Mouse (Mus musculus) left cerebral cortex, adult 2 months (tissue): Measurements from ENCODE around the gene Wdr44. TPM values are rescaled to one million over a fixed set of nuclear protein-coding genes. Genes with fewer than 3 reads are reported as not detected.
A peak's percentile ranks its signal among the peaks of the same experiment; 100 is the strongest.

Experiments used
- DNase-seq, 2 experiments: peaks; one replicate each; pipeline ENCODE4 v3.0.0; 2021 to 2022; ENCODE audit warnings: low spot score in 2 of 2, mixed read lengths in 1 of 2; ENCODE audit errors: extremely low spot score in 1 of 2
- H3K27ac ChIP-seq: fragments of 200-600 bp; 2 replicates; pipeline ENCODE4 v1.8.1; 2022
- H3K4me3 ChIP-seq: fragments of 200-600 bp; 2 replicates; pipeline ENCODE4 v1.8.1; 2022
- CTCF ChIP-seq: fragments of 200-600 bp; IDR thresholded peaks from 2 replicates; pipeline ENCODE4 v1.8.1; 2022; ENCODE audit warnings: antibody characterized with exemption, mild to moderate bottlenecking, moderate library complexity
- intact Hi-C: fragments of 180-260 bp; cut with DNase I; formaldehyde crosslinking; loops from one replicate; pipeline ENCODE4 v1.15.1; 2025
- long read RNA-seq, 2 experiments: library from polyadenylated mRNA; stranded (forward); transcript quantifications; one replicate each; pipeline ENCODE4 v2.0.0; 2021; ENCODE audit warnings: borderline mapping rate in 2 of 2
- total RNA-seq, 2 experiments: library from RNA; stranded (reverse); gene quantifications; 2 replicates each; pipeline ENCODE4 v1.2.3; 2021

Wdr44 gene
- total RNA-seq: 10 to 100 TPM; 22.1 to 22.5 TPM
- long read RNA-seq, experiment 1, full-length matches to known transcripts: 18 of 31 reads
- long read RNA-seq, experiment 1, partial matches to known transcripts: 12 of 31 reads
- long read RNA-seq, experiment 1, other reads (novel, unspliced or antisense): 1 of 31 reads
- long read RNA-seq, experiment 2, full-length matches to known transcripts: 10 of 19 reads
- long read RNA-seq, experiment 2, partial matches to known transcripts: 3 of 19 reads
- long read RNA-seq, experiment 2, other reads (novel, unspliced or antisense): 6 of 19 reads

GRCm38 (mm10) chrX:23692722-23693442, at the start of gene Wdr44:
Gene Wdr44 (plus strand): TSS chrX:23693051.
- Histone ChIP-seq H3K27ac (peak within 1 kb of the TSS; percentile 88), H3K4me3 (peak within 1 kb of the TSS; percentile 63)
- intact Hi-C loops: loop anchor here (2.0 kb wide), 1 partner anchor 328 kb away; the partner anchor contains the start of gene Klhl13
- no peak for TF ChIP-seq CTCF
- DNase-seq: peak; percentile 90 to 91

- Histone ChIP-seq H3K27ac (no peak overlapping the region), H3K4me3 (no peak overlapping the region)
- intact Hi-C loops: no loop called here
- TF ChIP-seq CTCF: no peak
- DNase-seq: no peak
Observed at GRCm38 (mm10) chrX:23648371-23648770, 44.5 kb upstream of the Wdr44 start.

GRCm38 (mm10) chrX:23662216-23662615, 30.6 kb upstream of the Wdr44 start:
- H3K4me3 ChIP-seq: no peak overlapping the region
- TF ChIP-seq CTCF: no peak
- intact Hi-C loops: loop anchor here (10.0 kb wide), 1 partner anchor 57 kb away; no protein-coding TSS in a partner anchor

DNA sequence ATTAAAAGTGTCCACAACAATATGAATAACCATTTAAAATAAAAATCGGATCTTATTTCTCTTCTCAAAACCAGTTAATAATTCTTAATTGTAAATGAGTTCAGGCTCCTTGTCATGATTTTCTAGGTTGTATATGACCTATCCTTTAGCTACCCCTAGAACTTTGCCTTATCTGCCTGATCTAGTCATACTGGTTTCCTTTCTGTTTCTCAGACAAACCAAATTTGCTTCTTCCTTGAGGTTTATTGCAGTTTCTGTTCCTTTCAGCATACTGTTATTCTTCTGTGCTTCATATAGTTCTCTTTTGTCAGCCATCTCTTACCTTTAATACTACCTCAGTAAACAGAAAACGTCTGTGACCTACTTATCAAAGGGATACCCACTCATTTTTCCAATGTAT, 19.7 kb upstream of the Wdr44 start:
- Histone ChIP-seq H3K4me3 (no peak overlapping the region), H3K27ac (no peak overlapping the region)
- TF ChIP-seq CTCF: no peak
- no peak for DNase-seq
- intact Hi-C loops: no loop called here

More at GRCm38 (mm10) chrX:23662216-23662615, 30.6 kb upstream of the Wdr44 start:
- H3K27ac ChIP-seq: no peak overlapping the region
- DNase-seq: no peak

- Histone ChIP-seq H3K4me3 (no peak overlapping the region), H3K27ac (no peak overlapping the region)
- no peak for TF ChIP-seq CTCF
- intact Hi-C loops: no loop called here
- no peak for DNase-seq
Observed at GRCm38 (mm10) chrX:23675450-23675849, 17.4 kb upstream of the Wdr44 start.

- DNase-seq: no peak
- intact Hi-C loops: no loop called here
- no peak overlapping the region for H3K4me3 ChIP-seq
- no peak overlapping the region for H3K27ac ChIP-seq
- TF ChIP-seq CTCF: no peak
Observed at GRCm38 (mm10) chrX:23676583-23676982, 16.3 kb upstream of the Wdr44 start.

GRCm38 (mm10) chrX:23677511-23677910, 15.3 kb upstream of the Wdr44 start:
- intact Hi-C loops: no loop called here
- Histone ChIP-seq H3K27ac (no peak overlapping the region), H3K4me3 (no peak overlapping the region)
- DNase-seq: no peak
- no peak for TF ChIP-seq CTCF

DNA sequence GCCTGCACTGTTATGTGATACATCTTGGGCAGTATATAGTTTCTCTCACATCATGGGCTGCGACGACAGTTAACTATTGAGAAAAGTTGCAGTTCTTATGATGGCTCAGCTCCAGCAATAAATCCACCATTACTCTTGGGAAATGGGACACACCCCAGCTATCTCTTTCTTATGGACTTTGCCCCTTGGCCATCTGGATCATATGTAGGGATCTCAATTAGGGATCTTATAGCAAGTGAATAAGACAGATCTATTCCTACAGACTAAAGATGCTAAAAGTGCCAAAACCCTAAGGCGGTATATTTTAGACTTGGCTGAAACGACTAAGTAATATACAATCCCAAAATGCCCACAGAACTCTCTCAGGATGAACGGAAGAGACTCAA, 522 bp upstream of the Wdr44 start:
- no peak for TF ChIP-seq CTCF
- H3K4me3 ChIP-seq: peak overlapping the region; percentile 63
- no peak for DNase-seq
- no peak overlapping the region for H3K27ac ChIP-seq
- intact Hi-C loops: loop anchor here (2.0 kb wide), 1 partner anchor 328 kb away; the partner anchor contains the start of gene Klhl13

GRCm38 (mm10) chrX:23693443-23694400, 871 bp downstream of the Wdr44 start:
- no peak for DNase-seq
- intact Hi-C loops: loop anchor here (2.0 kb wide), 1 partner anchor 329 kb away; the partner anchor contains the start of gene Klhl13
- no peak for TF ChIP-seq CTCF
- H3K27ac ChIP-seq: peak overlapping the region; percentile 88
- peak overlapping the region; percentile 63 for H3K4me3 ChIP-seq

DNA sequence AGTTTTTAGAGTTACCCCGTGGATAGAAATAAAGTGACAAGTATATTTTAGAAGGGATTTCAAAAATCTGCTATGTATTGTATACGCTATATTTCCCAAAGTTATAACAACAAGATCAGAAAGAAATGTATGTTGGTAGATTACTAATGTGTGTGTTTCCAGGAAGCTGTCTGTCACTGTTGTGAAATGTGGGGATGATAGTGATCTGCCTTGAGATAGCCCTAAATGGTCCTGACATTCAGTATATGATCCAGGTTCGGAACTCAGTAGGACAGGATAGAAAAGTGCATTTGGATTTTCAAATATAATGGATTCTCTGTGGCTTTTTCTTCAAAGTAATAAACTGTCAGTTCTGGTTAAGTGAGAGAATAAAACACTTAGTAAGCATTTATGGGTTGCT, 1.7 kb downstream of the Wdr44 start:
- no peak for TF ChIP-seq CTCF
- intact Hi-C loops: no loop called here
- no peak for DNase-seq
- Histone ChIP-seq H3K27ac (no peak overlapping the region), H3K4me3 (peak overlapping the region; percentile 63)

DNA sequence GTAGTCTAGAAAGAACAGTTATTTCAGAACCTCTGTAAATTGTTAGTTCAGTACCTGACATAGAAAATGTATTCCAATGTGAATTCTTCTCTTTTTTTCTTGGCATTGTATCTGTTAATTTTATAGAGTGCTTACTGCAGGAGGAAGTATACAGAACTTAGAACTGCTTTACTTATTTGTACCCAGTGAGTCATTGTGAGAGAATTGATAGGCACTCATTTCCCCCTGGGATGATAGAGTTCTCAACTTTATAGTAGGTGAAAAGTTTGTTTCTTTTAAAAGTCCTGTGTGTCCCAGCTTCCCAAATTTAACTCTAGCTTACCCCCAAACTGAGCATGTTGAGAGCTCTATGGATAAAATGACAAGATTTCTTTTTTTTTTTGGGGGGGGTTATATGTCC, 2.3 kb downstream of the Wdr44 start:
- Histone ChIP-seq H3K4me3 (no peak overlapping the region; the same call in 1 of the 2 replicates), H3K27ac (no peak overlapping the region)
- intact Hi-C loops: no loop called here
- no peak for DNase-seq
- TF ChIP-seq CTCF: no peak
